Mouse (Mus musculus): ENCODE data around the gene Rlbp1.
A peak's percentile ranks its signal among the peaks of the same experiment; 100 is the strongest.

Rlbp1 gene

DNA sequence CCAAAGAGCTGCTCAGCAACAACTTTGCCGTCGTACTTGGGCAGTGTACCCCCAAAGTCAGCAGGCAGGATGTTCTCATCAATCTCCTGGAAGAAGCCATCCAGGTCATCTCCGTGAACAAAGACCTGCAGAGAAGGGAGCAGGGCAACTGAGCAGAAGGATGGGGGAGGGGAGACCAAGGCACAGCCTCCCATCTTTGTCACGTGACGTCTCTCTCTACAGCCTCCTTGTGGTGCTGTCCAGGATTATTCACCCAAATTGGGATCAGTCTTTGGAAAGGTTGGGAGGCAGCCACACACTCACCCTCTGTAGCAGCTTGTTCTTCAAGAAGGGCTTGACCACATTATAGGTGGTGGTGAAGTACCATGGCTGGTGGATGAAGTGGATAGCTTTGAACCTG lies 11.3 kb downstream of the Rlbp1 start:
- DNase-seq: no peak

DNA sequence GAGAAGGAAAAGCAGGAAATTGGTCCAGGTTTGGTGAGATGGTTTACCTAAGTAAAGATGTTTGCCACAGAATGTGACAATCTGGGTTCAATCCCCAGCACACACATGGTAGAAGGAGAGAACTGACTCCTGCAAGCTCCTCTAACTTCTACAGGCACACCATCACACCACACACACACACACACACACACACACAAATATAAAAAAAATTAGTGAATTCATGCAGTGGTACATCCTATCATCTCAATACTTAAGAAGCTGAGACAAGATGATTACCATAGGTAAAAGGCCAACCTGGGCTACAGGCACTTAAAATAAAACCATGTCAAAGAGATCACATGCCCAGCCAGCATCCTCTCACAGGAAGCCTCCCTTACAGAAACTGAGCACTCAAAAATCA lies 12.8 kb downstream of the Rlbp1 start:
- no peak for DNase-seq

DNA sequence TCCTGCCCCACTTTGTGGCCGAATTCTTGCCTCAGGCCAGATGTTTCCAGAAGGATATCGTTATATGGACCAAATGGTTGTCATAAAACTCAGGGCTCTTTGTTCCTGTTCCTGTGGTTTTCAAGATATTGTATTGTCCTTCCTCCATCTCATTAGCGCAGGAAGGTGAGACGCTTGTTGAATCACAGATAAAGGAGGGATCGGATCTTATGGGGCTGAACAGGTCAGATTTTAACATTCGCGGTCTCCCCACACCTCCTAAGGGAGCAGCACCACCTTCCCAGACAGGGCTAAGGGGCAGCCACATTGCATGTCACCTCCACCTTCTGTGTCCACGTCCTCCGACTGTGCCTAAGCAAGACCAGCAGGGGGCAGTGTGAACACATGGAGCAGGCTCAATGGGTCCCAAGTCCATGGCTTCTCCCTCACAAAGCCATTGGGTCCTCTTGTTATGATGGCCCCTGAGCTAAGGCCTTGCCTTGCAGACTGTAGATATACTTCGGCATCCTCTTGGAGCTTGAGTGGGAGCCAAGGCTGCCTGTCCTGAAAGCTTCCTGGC lies 15.4 kb downstream of the Rlbp1 start:
- peak; percentile 73 for DNase-seq

DNA sequence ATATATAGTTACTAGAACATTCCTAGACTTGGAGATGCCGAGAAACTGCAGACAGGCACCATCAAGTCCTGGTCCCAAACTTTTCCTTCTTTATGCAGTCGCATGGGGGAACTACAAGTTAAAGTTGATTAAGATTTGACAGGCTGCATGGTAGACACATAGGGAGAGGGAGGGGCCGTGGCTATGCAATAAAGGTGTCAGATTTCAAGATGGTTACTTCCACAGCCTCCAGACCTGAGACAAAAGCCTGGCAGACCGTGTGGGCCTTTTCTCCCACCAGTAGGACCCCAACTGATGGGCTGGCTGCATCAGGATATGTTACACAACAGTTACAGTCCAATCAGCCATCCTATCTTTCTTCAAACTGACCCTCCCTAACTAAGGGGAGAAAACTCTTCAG lies 17.4 kb downstream of the Rlbp1 start:
- DNase-seq: no peak

DNA sequence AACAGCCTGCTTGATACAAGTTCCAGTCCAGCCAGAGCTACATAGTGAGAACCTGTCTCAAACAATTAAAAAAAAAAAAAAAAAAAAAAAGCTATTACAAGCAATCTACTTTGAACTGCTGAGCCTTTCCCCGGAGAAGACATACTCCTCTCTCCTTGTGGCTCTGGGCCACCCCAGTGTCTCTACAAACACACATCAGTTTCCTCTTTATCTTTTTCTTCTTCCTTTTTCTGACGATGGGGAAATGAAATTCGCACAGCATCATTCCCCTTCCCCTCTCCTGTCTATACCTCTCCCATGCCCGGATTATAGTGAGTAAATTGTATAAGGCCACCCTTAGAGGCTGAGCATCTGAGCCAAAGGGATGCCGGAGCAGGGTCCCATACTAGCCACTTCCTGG lies 18.2 kb downstream of the Rlbp1 start:
- no peak for DNase-seq

DNA sequence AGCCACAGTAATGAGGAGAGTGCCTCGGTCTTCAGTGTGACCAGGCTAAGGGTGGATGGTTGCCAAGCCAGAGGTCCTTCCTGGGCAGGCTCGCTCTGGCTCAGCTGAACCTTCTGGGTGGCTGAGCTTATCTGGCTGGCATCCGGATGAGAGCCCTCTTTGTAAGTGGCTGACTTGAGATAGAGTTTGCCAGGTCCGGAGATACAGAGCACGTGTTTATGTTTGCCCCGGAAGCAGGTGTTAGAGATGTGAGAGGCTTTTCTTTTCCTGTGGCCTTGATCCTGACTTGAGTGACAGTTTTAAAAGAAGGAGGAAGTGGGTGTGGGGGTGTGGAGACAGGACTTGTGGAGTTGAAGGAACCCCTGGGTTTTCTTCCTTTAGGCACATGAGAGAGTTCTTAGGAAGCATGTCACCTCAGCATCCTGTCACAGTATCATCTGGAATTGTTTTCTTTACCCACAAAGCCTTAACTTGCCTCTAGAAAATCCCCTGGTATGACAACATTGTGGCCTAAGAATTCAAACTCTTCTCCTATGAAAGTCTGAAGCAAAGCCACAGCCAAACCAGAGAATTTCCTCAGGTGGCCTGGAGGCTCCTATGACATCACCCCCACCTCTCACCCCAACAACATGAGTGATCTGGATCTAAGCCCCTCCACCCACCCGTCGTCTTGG lies 23.3 kb downstream of the Rlbp1 start:
- peak; percentile 39 for DNase-seq

DNA sequence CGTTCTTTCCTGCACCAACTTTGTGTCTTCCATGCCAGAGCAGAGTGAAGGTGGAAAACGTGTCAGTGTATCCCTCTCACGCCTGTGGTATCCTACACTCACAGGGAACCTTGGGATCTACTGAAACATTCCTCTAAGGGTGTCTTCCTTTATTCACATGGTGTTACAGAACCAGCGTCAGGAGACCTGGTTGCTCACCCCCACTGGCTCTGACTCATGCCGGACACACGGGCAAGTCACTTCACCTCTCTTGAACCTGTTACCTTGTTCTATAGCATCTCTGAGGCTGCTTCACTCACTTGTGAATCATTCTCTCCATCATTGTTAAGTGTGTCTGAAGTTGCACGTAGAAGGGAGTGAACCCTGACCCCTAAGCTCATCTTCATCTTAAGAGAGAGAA lies 24.0 kb downstream of the Rlbp1 start:
- no peak for DNase-seq

DNA sequence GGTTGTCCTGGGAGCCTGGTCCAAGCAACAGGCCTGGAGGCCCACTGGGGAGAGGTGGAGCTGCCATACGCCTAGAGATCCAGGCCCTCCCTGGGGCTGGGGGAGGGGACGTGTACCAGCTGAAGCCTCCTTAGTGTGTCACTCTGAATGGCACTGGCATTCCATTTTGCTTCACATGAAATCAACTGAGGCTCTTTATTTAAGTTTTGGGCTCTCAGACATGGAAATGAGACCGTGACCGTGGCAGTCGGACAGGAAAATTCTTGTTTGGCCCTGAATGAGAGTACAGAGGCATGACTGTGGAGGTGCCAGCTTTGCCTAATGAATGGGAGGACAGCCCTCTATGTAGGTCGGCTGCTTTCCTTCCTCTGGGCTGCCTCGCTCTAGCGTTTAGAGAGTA lies 24.6 kb downstream of the Rlbp1 start:
- DNase-seq: peak; percentile 57

DNA sequence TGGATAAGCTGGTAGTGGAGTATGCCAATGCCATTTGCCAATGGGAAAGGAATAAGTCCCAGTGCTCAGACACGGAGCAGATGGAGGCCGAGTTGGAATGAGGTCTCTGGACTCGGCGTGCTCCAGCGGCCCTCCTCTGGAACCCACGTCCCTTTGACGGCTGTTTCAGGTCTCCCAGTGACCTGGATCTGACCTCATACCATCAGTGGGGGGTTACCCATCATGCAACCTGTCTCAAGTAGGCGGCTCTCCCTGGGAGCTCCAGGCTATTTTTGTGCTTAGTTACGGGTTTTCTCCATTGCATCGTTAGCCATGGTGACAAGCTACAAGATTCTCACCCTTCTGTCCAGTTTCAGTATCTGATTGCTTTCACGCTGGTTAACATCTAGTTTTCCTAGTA lies 26.8 kb downstream of the Rlbp1 start:
- DNase-seq: no peak

DNA sequence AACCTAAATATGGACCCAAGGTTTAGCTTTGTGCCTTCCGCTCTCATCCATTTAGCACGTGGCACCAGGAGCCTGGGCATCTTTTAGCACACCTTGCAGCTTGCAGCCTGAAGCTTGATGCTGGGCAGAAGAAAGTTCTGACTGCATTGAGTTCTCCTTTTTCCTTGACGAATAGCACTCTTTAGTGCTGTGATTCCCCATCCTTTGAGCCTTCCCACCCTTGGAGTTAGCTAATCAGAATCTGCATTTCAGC lies 27.7 kb downstream of the Rlbp1 start:
- no peak for DNase-seq

DNA sequence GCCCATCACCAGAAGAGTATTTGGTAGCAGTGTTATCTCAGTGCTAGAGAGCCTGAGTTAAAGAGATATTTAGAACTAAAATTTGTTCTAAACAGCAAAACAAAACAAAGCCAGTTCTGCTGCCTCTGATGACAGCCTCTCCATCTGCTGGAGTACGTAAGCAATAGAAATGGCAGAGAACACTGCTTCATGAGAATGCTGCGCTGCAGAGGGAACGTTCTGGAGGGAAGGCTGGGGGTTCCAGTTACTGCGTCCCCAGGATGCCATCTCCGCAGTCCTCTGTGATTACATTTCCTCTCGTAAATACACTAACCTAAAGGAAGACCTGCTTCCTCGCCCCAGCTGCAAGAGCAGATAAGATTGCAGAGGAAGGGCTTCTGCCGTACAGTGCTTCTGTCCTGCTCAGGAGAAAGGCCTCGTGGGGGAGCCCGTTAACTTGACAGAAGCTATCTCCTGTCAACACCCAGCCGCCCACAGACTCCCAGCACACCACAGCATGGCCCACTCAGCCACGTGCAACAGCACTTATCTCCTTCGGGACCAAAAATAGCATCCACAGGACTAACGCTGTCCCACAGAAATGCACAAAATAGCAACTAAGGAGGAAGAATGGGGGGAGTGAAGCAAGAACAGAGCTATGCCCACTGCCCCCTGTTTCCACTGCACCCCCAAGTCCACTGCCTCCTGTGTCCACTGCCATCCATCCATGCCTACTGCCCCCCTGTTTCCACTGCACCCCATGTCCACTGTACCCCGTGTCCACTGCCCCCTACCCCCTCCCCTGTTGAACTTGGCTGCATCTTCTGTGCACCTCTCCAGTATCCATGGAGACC lies 28.3 kb downstream of the Rlbp1 start:
- DNase-seq: peak; percentile 95

DNA sequence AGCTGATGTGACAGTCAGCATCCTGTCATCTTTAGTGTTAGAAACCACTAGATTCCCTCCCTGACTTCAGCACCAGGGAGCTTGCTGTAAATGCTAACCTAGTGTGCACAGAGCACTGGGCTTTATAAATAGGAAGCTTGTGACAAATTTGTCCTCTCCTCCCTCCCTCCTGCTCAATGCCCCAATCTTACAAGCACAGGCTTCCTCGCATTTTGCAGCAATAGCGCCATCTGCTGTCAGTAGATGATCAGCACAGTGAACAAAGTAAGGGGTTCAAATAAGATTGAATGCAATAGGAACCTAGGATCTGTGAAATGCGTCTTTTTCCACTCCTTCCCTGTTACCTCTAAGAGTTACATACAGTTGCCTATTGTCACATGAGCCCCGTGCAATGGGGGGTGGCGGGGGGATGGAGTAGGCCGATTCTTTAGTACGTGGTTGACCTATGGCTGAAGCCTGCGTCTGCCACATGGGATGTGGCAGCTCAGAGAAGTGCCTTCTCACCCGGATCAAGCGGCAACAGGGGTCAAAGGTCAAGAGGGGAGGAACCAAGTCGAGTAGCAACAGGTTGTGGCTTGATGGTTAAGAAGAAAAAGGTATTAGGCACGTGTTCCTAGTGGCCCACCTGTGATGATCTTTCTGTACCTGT lies 37.0 kb downstream of the Rlbp1 start:
- DNase-seq: peak; percentile 87

DNA sequence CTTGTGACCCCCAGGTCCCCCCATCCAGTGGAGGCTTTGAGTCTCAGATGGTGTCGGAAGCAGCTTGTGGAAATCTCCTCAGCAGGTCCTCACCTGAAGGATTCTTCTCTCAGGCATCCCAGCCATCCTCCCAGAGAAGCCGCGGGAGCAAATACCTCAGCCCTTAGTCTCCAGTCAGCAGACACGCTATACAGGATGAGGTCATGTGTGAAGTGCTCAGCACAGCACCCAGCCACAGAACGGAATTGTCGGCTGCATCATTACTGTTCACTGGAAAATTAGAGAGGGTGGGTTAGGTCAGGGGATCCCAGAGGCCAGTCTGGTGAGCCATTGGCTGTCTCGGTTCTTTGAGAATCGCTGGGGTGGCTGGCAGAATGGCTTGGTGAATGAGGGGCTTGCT lies 38.0 kb downstream of the Rlbp1 start:
- DNase-seq: no peak

DNA sequence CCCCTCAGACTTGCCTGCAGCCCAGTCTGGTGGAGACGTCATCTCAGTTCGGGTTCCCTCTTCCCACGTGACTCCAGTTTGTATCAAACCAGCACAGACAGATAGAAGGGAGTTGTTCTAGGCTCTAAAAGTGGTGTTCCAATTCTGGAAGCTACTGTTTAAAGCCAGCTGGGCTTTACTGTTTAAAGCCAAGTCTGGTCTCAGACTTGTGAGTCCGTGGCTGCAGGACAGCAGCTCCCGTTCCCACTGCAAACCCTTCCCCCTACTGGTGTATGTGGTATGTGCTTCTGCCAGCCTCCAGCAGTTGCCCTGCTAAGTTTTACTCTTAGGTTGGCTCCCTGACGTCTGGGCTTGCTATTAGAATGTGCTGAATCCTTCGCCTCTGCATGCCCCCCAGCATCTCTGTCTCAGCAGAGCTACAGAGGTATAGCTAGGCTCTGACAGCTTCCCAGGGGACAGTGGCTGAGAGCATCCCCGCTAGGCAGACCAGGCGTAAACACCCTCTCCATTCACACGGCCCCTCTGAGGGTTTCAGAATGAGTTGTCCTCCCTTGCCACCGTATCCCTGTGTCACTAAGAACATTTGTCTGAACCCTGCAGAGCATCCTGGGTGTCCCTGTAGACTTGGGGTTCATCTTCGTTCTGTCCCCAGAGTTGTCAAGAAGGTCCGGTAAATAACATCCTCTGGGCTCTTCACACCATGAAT lies 39.6 kb downstream of the Rlbp1 start:
- DNase-seq: peak; percentile 47

DNA sequence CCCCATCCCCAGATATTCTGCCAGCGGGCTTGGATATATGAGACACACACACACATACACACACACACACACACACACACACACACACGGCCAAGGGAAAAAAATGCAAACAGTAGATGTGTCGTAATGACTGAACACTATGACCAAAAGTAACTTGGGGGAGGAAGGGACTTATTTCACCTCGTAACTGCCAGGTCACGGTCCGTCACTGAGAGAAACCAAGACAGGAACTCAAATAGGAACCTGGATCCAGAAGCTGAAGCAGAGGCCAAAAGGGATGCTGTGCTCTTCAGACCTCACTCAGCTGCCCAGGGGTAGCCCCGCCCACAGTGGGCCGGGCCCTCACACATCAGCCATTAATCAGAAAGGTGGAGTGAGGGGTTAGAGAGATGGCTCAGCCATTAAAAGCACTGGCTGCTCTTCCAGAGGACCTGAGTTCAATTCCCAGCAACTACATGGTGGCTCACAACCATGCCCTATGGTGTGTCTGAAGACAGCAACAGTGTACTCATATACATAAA lies 40.2 kb downstream of the Rlbp1 start:
- DNase-seq: no peak

DNA sequence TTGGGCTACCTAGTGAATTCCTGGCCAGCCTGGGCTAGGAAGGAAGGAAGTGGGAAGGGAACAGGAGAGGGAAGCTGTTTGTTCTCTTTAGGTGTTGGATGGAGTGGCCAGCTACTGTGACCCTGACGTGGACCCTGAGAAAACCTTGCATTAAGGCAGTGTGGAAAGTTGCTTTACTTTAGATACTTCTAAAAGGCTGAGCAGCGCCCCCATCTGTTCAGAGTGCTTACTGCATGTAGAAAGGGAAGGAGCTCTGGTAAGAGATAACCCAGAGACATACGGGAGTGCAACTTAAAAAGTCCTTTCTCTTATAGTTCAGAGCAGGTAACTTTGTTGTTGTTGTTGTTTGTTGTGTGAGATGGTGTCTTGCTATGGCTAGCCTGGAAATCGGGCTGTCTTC lies 40.9 kb downstream of the Rlbp1 start:
- DNase-seq: no peak

DNA sequence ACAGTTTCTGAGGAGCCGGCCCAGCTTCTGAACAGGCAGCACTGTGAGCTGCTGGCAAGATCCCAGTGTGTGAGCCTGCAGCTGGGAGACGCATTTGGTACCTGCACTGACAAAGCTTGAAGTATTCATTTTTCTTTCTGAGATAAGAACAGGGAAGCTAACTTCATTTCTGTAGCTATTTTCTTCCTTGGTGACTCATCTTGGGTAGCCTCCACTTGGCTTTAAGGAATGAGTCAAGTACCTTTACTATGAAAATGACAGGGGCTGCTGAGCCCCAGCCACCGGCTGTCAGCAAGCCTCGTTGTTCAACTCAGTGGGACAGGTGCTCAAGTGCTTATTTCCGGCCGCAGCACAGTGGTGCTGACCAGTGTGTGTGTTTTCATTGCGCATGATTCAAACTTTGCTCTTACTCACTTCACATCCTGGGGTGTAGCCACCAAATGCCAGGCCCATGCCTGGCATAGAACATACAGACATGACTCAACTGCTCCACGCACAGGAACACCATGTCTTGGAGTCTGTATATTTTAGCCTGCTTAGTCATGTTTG lies 50.4 kb downstream of the Rlbp1 start:
- peak; percentile 74 for DNase-seq

DNA sequence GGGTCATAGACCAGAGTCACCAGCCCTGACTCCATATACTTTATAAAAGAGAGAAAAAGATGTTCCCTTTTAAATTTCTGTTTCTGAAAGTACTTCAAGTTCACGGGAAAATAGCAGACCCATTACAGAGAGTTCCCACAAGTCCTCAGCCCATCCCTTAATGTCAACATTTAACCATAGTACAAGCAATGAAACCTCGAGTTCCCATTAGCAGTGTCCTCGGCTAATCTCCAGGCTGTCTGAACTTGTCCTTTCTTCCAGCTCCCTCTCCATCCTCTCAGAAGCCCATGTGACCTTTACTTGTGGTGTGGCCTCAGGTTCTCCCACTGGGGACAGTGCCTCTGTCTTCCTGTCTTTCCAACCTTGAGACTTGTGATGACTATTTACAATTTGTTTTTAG lies 53.4 kb downstream of the Rlbp1 start:
- no peak for DNase-seq

DNA sequence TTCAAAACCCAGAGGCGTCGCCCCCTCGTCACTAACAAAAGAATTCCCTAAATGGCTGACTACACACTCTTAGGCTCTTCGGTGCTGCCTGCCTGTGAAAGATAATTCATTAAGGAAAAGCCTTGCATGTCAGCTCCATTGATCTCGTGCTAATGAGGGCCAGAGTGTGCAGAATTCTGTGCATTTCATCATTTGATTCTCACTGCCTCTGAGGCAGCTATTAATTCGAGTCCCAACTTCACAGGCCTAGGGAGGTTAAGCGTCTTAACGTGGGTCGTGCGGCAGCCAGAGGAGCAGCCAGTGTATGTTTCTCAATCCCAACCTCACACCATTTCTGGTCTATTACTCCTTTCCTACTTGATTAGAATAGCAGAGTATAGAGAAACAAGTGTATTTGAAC lies 55.7 kb downstream of the Rlbp1 start:
- no peak for DNase-seq

DNA sequence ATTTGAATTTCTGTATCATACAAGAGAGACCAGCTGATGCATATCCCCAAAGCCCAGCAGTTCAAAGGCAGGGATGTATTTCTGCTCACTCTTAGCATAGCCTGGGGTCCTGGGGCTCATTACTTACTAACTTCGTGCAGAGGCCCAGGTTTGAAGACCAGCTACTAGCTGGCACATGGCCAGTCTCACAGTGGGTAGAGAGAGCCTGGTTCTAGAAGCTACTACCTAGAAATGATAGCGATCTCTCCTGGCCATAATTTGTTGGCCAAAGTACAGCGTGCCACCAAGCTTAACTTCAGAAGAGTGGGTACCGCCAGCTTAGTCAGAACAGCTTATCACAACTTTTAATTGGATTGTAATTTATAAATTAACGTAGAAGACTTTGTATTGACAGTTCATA lies 58.1 kb downstream of the Rlbp1 start:
- DNase-seq: no peak
